Mouse (Mus musculus): ENCODE measurements at regions not wholly inside any gene's neighbourhood (a gene's known extent, or its start where the extent isn't known, plus 50 kb on each side); places are given as distances from the start of the nearest gene placed in this dataset.

DNA sequence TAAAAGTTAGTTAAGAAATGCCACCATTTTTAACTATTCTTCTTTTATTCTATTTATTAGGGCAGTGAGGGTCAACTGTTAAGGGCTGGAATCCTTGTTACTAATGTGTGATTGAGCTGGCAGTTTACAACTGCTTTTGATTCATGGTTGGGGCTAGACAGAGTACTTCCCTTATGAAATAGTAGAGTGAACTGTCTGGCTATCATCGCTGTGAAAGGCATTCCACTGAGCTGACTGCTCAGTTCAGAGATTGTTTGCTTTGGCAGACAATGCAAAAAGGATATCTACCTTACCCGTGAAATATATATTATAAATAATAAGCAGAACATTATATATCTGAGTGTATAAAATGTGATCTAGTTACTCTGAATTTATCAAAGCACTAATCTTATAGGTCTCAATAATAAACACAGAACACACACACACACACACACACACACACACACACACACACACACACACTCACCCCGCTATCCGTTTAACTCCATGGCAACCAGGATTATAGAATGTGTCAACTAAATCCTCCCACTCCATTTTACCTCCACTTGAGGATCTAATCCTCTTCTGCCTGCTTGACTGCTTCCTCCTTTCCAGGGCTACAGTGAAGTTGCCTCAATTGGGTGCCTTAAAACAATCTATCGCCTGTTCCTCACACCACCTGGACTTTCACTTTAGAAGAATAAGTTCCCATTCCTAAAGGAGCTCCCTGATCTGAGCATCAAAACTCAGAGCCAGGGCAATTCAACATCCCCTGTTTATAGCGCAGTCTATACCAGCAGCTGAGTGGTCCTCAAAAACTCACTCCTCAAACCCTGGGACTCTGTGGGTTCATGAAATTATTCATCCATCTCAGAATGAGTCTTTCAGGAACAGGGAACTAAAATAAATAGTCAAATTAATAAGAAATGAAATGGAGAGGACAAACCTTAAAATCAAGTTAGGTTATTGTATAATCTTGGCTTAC, 126.6 kb downstream of the Gm9733 start:
- DNase-seq: no peak

DNA sequence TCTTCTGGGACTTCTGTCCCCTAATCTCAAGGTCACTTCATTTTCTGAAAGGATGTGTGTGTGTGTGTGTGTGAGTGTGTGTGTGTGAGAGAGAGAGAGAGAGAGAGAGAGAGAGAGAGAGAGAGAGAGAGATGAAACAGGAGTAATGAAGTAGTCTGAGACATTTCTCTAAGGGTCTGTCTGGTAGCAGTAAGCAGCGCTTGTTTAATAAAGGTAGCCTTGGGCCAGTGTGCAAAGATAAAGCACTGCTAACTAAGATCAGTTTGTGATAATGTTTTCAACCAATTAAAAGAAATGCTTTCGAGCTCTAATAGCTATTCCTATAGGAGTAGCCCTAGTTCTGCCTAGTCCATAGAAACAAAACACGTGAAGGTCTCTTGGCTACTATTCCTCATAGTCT, 119.7 kb downstream of the Gm9733 start:
- DNase-seq: no peak

DNA sequence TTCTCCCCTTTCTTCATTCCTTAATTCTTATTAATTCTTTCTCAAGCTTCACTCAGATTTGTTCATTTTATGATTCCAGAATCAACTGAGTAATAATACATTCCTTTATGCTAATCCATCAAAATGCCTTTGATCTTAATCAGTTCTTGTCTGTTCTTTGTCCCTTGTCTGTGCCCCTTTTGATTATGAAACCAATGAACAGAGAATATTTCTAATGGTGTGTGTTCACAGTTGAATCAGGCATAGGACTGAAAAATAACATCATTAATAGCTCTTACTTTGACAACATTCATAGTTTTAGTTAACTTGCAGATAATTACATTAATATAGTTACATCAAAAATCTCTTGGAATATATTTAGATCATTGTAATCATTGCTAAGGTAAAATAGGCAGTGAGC, 114.5 kb downstream of the Gm9733 start:
- no peak for DNase-seq

DNA sequence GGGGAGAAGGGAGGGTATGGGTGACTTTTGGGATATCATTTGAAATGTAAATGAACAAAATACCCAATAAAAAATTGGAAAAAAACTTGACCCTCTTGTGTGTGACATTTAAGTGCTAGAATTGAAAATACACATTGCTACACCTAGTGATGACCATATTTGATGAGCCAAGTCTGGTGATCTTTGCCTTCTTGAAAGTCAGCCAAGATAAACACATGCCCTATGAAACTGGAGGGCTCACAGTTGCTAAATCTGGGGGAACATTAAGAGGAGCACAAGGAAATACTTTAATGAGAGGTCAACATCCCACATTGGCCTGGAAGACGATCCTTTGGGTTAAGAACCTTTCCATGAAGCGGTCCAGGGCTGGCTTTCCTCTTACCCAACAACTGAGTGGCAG, 112.8 kb downstream of the Gm9733 start:
- DNase-seq: no peak

DNA sequence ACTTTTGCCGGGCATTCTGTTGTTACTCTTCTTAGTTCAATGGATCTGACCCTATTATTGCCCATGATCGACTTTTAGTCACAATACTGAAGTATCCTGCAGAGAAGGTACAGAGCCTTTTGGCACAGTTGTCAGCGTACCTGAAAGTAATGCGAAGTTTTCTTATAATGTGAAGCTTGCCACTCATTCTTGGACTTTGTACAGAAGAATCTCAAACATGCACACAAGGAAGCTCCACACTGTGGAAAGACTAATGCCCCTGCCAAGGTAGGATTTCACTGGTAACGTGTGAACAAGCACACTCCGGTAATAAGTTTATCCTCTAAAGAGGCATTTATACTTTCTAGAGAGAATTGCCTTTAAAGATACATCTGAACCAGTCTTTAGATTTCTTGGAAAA, 108.8 kb downstream of the Gm9733 start:
- no peak for DNase-seq

DNA sequence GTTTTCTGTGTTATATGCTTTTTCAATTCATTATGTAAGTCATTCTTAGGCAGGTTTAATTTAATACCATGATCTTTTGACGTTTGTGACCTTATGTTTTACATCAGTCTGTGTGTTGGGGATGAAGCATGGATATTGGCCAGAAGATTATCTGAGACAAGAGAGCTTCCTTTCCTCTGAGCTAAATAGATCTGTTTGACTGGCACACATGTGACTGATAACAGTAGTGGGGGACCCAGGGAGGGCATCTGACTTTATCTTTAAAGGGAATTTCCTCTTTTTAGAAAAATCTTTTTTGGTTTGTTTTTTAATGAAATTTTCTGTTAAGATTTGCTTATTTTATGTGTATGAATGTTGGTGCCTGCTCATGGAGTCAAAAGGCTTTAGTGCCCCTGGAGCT, 107.7 kb downstream of the Gm9733 start:
- no peak for DNase-seq

DNA sequence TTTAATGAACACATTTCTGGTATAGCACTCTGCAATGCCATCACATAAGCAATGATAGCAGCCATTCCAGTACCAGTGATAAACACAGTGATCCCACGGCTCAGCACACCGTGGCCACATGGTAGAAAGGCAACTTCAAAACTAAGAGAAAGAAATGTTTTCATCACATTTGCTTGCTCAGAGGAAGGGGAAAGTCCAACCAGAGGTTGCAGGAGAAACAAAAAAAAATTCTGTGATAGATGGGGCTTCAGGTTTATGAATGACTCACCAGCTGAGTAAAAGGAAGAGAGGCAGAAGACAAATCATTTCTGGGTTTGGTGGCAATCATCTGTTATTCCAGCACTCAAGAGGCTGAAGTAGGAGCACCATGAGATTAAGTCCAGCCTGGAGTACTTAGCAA, 103.5 kb downstream of the Gm9733 start:
- no peak for DNase-seq

DNA sequence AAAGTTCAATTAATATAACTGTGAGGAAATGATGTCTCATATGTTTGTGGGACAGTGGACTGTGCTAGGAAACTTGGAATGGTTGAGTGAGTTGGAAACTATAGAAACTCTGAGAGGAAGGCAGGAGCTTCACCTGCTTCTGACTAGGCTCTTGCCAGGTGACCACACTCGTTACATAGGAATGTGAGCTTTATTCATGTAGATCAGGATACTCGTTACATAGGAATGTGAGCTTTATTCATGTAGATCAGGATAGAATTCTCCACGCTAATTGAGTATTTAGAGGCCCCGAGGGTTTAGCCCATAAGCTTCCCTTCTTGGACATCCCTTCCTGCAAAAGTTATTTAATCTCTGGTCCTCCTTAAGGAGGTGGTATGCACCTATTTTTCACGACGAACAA, 101.9 kb downstream of the Gm9733 start:
- DNase-seq: no peak

DNA sequence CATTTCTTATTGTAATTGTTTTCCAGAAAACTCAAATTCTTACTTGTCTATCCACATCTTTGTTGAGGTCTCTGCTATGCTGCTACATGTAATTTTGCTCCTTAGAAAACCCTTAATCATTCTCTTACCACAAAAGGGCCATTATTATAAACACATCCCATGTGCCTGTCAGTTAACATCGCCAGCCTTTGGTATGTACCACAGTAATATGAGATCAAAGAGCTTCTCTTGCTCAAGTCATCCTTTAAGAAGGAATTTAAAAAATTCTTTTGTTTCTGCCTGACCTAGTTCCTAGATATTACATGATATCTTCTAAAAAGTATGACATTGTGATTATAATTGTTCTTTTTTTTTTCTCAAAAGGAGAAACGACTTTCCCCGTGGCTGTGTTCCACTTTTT, 100.7 kb downstream of the Gm9733 start:
- DNase-seq: no peak

DNA sequence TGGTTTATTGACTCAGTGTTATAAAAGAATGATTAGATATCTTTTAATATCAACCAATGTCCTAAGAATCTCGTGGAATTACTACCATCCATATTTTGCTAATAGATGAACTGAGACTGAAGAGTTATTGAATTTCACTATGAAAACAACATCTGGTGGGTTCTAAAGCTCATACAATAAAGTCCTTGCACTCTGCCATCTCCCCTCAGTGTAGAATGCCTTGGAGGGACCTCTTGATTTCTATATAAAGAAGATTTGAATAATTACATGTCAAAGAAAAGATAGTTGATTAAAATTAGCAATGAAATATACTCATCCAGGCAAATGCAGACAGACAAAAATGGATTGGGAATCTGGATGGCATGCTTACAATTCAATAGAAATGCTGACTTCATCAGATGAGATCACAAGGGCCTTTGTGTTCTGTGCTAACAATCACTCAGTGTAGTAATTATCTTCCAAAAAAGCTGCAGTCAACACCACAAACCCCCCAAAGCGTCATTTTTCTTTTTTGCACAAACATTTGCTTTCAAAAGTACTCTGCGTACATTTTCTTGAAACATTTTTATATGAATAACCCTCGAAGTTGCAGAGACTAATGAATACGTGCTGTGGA, 94.2 kb downstream of the Gm9733 start:
- DNase-seq: no peak

DNA sequence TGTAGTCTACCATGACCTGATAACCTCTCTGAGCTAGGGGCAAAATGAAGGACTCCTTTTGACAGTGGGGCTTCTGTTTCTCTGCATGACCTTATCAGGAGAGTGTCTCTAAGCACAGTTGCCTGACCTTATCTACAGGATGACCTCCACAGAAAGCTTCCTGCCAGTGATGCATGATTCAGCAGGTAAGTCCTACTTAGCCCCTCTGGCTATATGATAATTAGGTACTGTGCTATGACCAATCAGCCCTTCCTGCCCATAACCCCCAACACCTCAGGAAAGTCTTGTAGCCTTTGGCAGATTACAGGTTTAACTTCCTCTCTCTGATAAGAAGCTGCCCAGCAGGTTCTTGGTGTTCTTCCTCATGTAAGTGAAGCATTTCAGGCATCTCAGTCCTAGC, 89.7 kb downstream of the Gm9733 start:
- DNase-seq: no peak

DNA sequence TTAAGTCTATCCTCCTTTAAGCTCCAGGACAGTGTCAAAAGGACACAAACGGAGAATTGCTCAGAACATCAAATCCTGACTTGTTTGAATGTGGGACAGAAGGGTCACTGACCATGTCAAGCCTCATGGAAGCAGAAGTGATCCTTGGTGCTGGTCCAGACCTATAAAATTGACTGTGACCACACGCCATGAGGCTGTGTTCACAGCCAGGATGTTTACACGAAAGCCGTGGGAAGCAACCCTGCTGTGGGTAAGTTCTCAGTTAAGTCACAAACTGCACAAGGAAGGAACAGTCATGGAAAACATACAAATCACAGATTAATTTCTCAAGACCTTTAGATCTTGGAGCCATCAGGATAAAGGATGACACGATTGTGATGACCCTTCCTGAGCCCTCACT, 88.5 kb downstream of the Gm9733 start:
- no peak for DNase-seq

DNA sequence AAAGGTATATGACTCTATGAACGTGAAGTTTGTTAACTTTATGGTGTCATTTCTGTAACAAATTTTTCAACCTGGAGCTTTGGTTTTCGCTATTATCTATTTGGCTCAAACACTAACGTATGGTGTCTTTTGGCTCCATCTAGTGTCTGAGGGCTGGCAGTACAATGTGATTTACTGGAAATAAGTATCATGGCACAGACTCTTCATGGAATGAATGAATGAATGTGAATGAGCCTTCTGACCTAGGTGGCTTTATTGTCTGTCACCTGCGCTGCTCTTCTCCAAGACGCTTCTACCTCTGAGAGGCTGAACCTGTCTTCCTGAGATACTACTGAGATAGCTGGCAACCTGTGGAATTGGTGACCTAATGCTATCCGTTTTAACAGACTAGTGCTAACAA, 87.1 kb downstream of the Gm9733 start:
- peak; percentile 13 for DNase-seq

Data from heart, postnatal 4 days (tissue).